Mouse (Mus musculus) MEL (cell line): ENCODE results near the gene Tmem44. TPM values are rescaled to one million over a fixed set of nuclear protein-coding genes. Genes with fewer than 3 reads are reported as not detected.

Experiments
- DNase-seq: peaks from one replicate; pipeline ENCODE4 v3.0.0; 2011; ENCODE audit warnings: low read depth, low spot score
- H3K27ac ChIP-seq: 2 replicates; pipeline ENCODE4 v1.5.1; 2012; ENCODE audit warnings: low read depth, mild to moderate bottlenecking, control low read depth, low read length, moderate library complexity; ENCODE audit not compliant: control insufficient read depth
- H3K27me3 ChIP-seq, 2 experiments: fragments of 150-350 bp in 1 of 2; sonication (generic) in 1 of 2; 2 replicates each; pipeline ENCODE4 v1.6.1; 2012; ENCODE audit warnings: low read length in 2 of 2, mild to moderate bottlenecking in 2 of 2, improper control_type of control experiment in 1 of 2, moderate library complexity in 1 of 2; ENCODE audit not compliant: insufficient read depth in 2 of 2, control insufficient read depth in 1 of 2
- H3K36me3 ChIP-seq, 2 experiments: 2 replicates each; pipeline ENCODE4 v1.6.1; 2012 to 2014; ENCODE audit warnings: low read length in 2 of 2, improper control_type of control experiment in 1 of 2, inconsistent platforms in 1 of 2, mild to moderate bottlenecking in 1 of 2; ENCODE audit not compliant: insufficient read depth in 2 of 2, control insufficient read depth in 1 of 2
- H3K4me1 ChIP-seq, 2 experiments: fragments of 150-350 bp in 1 of 2; sonication (generic) in 1 of 2; 2 replicates each; pipeline ENCODE4 v1.6.1; 2012; ENCODE audit warnings: low read length in 2 of 2, improper control_type of control experiment in 1 of 2, mild to moderate bottlenecking in 1 of 2; ENCODE audit not compliant: insufficient read depth in 2 of 2, control insufficient read depth in 1 of 2
- H3K4me3 ChIP-seq, 2 experiments: fragments of 150-350 bp in 1 of 2; sonication (generic) in 1 of 2; 2 replicates each; pipeline ENCODE4 v1.5.1; 2012; ENCODE audit warnings: low read depth in 2 of 2, low read length in 2 of 2, mild to moderate bottlenecking in 2 of 2, moderate library complexity in 2 of 2, control low read depth in 1 of 2, improper control_type of control experiment in 1 of 2; ENCODE audit not compliant: control insufficient read depth in 1 of 2, insufficient read depth in 1 of 2
- H3K79me2 ChIP-seq: 2 replicates; pipeline ENCODE4 v1.6.1; 2012; ENCODE audit warnings: mild to moderate bottlenecking, low read length, moderate library complexity; ENCODE audit not compliant: control insufficient read depth, poor library complexity, insufficient read depth
- H3K9ac ChIP-seq: 2 replicates; pipeline ENCODE4 v1.6.1; 2012; ENCODE audit warnings: low read depth, mild to moderate bottlenecking, control low read depth, low read length, moderate library complexity; ENCODE audit not compliant: control insufficient read depth, poor library complexity, severe bottlenecking
- H3K9me3 ChIP-seq: fragments of 150-350 bp; sonication (generic); replicated peaks from 2 replicates; pipeline ENCODE4 v1.6.1; 2012; ENCODE audit warnings: mild to moderate bottlenecking, low read length, improper control_type of control experiment, moderate library complexity; ENCODE audit not compliant: insufficient read depth
- BHLHE40 ChIP-seq: IDR thresholded peaks from 2 replicates; pipeline ENCODE4 v1.6.1; 2012; ENCODE audit warnings: low read depth, mild to moderate bottlenecking, inconsistent platforms, low read length, improper control_type of control experiment, borderline replicate concordance
- CHD2 ChIP-seq: IDR thresholded peaks from 2 replicates; pipeline ENCODE4 v1.6.1; 2011; ENCODE audit warnings: low read length, improper control_type of control experiment
- E2F4 ChIP-seq: IDR thresholded peaks from 2 replicates; pipeline ENCODE4 v1.6.1; 2011; ENCODE audit warnings: low read depth, low read length, improper control_type of control experiment, borderline replicate concordance
- EP300 ChIP-seq, 2 experiments: IDR thresholded peaks; 2 replicates each; pipeline ENCODE4 v1.6.1; 2011; ENCODE audit warnings: improper control_type of control experiment in 2 of 2, low read length in 2 of 2, low read depth in 1 of 2, mild to moderate bottlenecking in 1 of 2
- GATA1 ChIP-seq: IDR thresholded peaks from 2 replicates; pipeline ENCODE4 v1.6.1; 2011; ENCODE audit warnings: low read depth, low read length, improper control_type of control experiment
- HCFC1 ChIP-seq: IDR thresholded peaks from 2 replicates; pipeline ENCODE4 v1.6.1; 2012; ENCODE audit warnings: low read depth, mild to moderate bottlenecking, inconsistent platforms, low read length, improper control_type of control experiment, moderate library complexity
- MAZ ChIP-seq: IDR thresholded peaks from 2 replicates; pipeline ENCODE4 v1.6.1; 2012; ENCODE audit warnings: low read depth, mild to moderate bottlenecking, inconsistent platforms, low read length, improper control_type of control experiment
- MYB ChIP-seq: IDR thresholded peaks from 2 replicates; pipeline ENCODE4 v1.6.1; 2011; ENCODE audit warnings: mild to moderate bottlenecking, low read depth, low read length, improper control_type of control experiment
- NELFE ChIP-seq: IDR thresholded peaks from 2 replicates; pipeline ENCODE4 v1.6.1; 2011; ENCODE audit warnings: low read depth, low read length, improper control_type of control experiment
- POLR2AphosphoS2 ChIP-seq: IDR thresholded peaks from 2 replicates; pipeline ENCODE4 v1.6.1; 2011; ENCODE audit warnings: low read length, improper control_type of control experiment
- RAD21 ChIP-seq: IDR thresholded peaks from 2 replicates; pipeline ENCODE4 v1.6.1; 2011; ENCODE audit warnings: mild to moderate bottlenecking, low read depth, low read length, improper control_type of control experiment
- SIN3A ChIP-seq: IDR thresholded peaks from 2 replicates; pipeline ENCODE4 v1.6.1; 2012; ENCODE audit warnings: low read length, improper control_type of control experiment, inconsistent platforms
- TAL1 ChIP-seq: IDR thresholded peaks from 2 replicates; pipeline ENCODE4 v1.6.1; 2012; ENCODE audit warnings: mild to moderate bottlenecking, inconsistent platforms, low read length, moderate library complexity, mixed read lengths
- UBTF ChIP-seq: IDR thresholded peaks from 2 replicates; pipeline ENCODE4 v1.6.1; 2012; ENCODE audit warnings: low read depth, mild to moderate bottlenecking, inconsistent platforms, low read length, improper control_type of control experiment, moderate library complexity, borderline replicate concordance; ENCODE audit not compliant: insufficient read depth
- USF1 ChIP-seq: IDR thresholded peaks from 2 replicates; pipeline ENCODE4 v1.6.1; 2014; ENCODE audit warnings: low read depth, mild to moderate bottlenecking, inconsistent platforms, low read length, improper control_type of control experiment, moderate library complexity
- USF2 ChIP-seq, 2 experiments: IDR thresholded peaks; 2 replicates each; pipeline ENCODE4 v1.6.1; 2011 to 2012; ENCODE audit warnings: improper control_type of control experiment in 2 of 2, low read length in 2 of 2, borderline replicate concordance in 1 of 2, inconsistent platforms in 1 of 2, low read depth in 1 of 2, mild to moderate bottlenecking in 1 of 2; ENCODE audit not compliant: insufficient read depth in 1 of 2
- ZC3H11A ChIP-seq: IDR thresholded peaks from 2 replicates; pipeline ENCODE4 v1.6.1; 2012; ENCODE audit warnings: low read depth, mild to moderate bottlenecking, inconsistent platforms, low read length, improper control_type of control experiment
- ZMIZ1 ChIP-seq: IDR thresholded peaks from 2 replicates; pipeline ENCODE4 v1.6.1; 2012; ENCODE audit warnings: low read depth, mild to moderate bottlenecking, inconsistent platforms, low read length, improper control_type of control experiment, moderate library complexity
- polyA plus RNA-seq, 2 experiments: library from polyadenylated mRNA; stranded (reverse) in 1 of 2; unstranded in 1 of 2; fragments of >175 nt in 1 of 2; fragments of >200 nt in 1 of 2; gene quantifications; 2 replicates each; pipeline versions ENCODE4 v1.2.1 to v1.2.4; 2012; ENCODE audit warnings: low replicate concordance in 2 of 2, low read depth in 1 of 2; ENCODE audit not compliant: insufficient read length in 2 of 2, insufficient read depth in 1 of 2, missing spikeins in 1 of 2
- total RNA-seq: library from RNA; depleted of rRNA; stranded (reverse); fragments of 300-350 nt; gene quantifications from 2 replicates; pipeline ENCODE4 v1.2.3, GENCODE M21; 2012

The Tmem44 gene
- total and polyA plus RNA-seq, 3 experiments = 0.50 to 1.4 TPM; not detected in 1

- H3K4me3 ChIP-seq = no peak overlapping the region
- no peaks in the 10 kb centered on the region; the same call in 1 of the 2 replicates for H3K79me2 ChIP-seq
- no peak overlapping the region for H3K9ac ChIP-seq
- no peaks in the 10 kb centered on the region for H3K9me3 ChIP-seq
- no peak overlapping the region for H3K27ac ChIP-seq
- no peak for TF ChIP-seq USF1
- TF ChIP-seq NELFE = no peak
- TF ChIP-seq CHD2 = no peak
- no peak for TF ChIP-seq ZMIZ1
- TF ChIP-seq POLR2AphosphoS2 = no peak
- TF ChIP-seq UBTF = no peak
- TF ChIP-seq BHLHE40 = no peak
- TF ChIP-seq SIN3A = no peak
- TF ChIP-seq MYB = no peak
- no peak for TF ChIP-seq E2F4
- no peak for TF ChIP-seq HCFC1
- TF ChIP-seq TAL1 = no peak
- TF ChIP-seq USF2 (IDR thresholded peaks at IDR 0.05; ENCODE audit: borderline replicate concordance in 1 of 2, insufficient read depth in 1 of 2, low read depth in 1 of 2, low read length in 2 of 2) = no peak
- 0 out of 4 replicates have a peak, but pooled peaks cover 0 to 2% of the 10 kb centered on the region in 2 experiments for H3K36me3 ChIP-seq
- no peak for DNase-seq
- no peaks in the 10 kb centered on the region; a peak in 2 of 4 replicates for H3K4me1 ChIP-seq
- H3K27me3 ChIP-seq = peaks cover 0 to 1% of the 10 kb centered on the region in 2 experiments; a peak in 2 of 4 replicates
Measured at GRCm38 (mm10) chr16:30595835-30596557, 45.4 kb upstream of the Tmem44 start.

GRCm38 (mm10) chr16:30595356-30595755 is 44.7 kb upstream of the Tmem44 start:
- H3K27me3 ChIP-seq = peaks cover 0 to 1% of the 10 kb centered on the region in 2 experiments; a peak in 2 of 4 replicates

More at GRCm38 (mm10) chr16:30595356-30595755, 44.7 kb upstream of the Tmem44 start:
- no peak for TF ChIP-seq ZC3H11A
- TF ChIP-seq MAZ = no peak
- TF ChIP-seq EP300 (IDR thresholded peaks at IDR 0.05; ENCODE audit: low read depth in 1 of 2, low read length in 2 of 2) = no peak
- no peak for TF ChIP-seq GATA1
- no peak for TF ChIP-seq RAD21
- no peak for TF ChIP-seq USF1
- DNase-seq = no peak
- H3K4me1 ChIP-seq = no peaks in the 10 kb centered on the region; a peak in 3 of 4 replicates
- H3K9ac ChIP-seq = no peak overlapping the region
- H3K27ac ChIP-seq = no peak overlapping the region
- H3K9me3 ChIP-seq = no peaks in the 10 kb centered on the region
- H3K79me2 ChIP-seq = no peaks in the 10 kb centered on the region; the same call in 1 of the 2 replicates
- H3K4me3 ChIP-seq = no peak overlapping the region
- H3K36me3 ChIP-seq = 0 out of 4 replicates have a peak, but pooled peaks cover 0 to 2% of the 10 kb centered on the region in 2 experiments
